Mouse (Mus musculus) heart, adult 2 months (tissue): ENCODE results near the gene Plekha6.

Experiments
- CTCF ChIP-seq: fragments of 200-600 bp; IDR thresholded peaks from 2 replicates; pipeline ENCODE4 v1.8.1; 2022; ENCODE audit warnings: antibody characterized with exemption, mild to moderate bottlenecking, moderate library complexity
- EP300 ChIP-seq: fragments of 200-500 bp; IDR thresholded peaks from 2 replicates; pipeline ENCODE4 v1.6.1; 2011; ENCODE audit warnings: low read depth, low read length, control low read depth; ENCODE audit not compliant: insufficient read depth

- no peak for TF ChIP-seq CTCF
- no peak for TF ChIP-seq EP300
Measured at GRCm38 (mm10) chr1:133124137-133124536, 39.9 kb upstream of the Plekha6 start.
